Mouse (Mus musculus) intestine, embryonic 14.5 days (tissue): ENCODE data around the gene Itsn1. TPM values are rescaled to one million over a fixed set of nuclear protein-coding genes. Genes with fewer than 3 reads are reported as not detected.

Experiments used
- ATAC-seq: fragments of 200-750 bp; cut with Nextera tagmentation; replicated peaks from 2 replicates; pipeline ENCODE4 v1.8.0; 2017; ENCODE audit warnings: low read depth, moderate number of reproducible peaks, moderate TSS enrichment, moderate library complexity; ENCODE audit not compliant: low FRiP score, low TSS enrichment
- DNase-seq: peaks from one replicate; pipeline ENCODE4 v3.0.0-alpha.2; 2018; ENCODE audit warnings: low spot score
- H3K27ac ChIP-seq: fragments of 300-500 bp; sonication (generic); 2 replicates; pipeline ENCODE4 v1.5.1; 2014; ENCODE audit warnings: low read depth, mild to moderate bottlenecking, control low read depth
- H3K27me3 ChIP-seq: fragments of 300-500 bp; sonication (generic); replicated peaks from 2 replicates; pipeline ENCODE4 v1.6.1; 2014; ENCODE audit warnings: low read length, control low read depth; ENCODE audit not compliant: control insufficient read depth, insufficient read depth
- H3K36me3 ChIP-seq: fragments of 300-500 bp; sonication (generic); 2 replicates; pipeline ENCODE4 v1.6.1; 2014; ENCODE audit warnings: low read length, control low read depth; ENCODE audit not compliant: control insufficient read depth, insufficient read depth
- H3K4me1 ChIP-seq: fragments of 300-500 bp; sonication (generic); replicated peaks from 2 replicates; pipeline ENCODE4 v1.6.1; 2014; ENCODE audit warnings: low read length, control low read depth, mixed read lengths; ENCODE audit not compliant: control insufficient read depth, insufficient read depth
- H3K4me2 ChIP-seq: fragments of 300-500 bp; sonication (generic); 2 replicates; pipeline ENCODE4 v1.6.1; 2014; ENCODE audit warnings: low read length
- H3K4me3 ChIP-seq: fragments of 300-500 bp; sonication (generic); 2 replicates; pipeline ENCODE4 v1.5.1; 2014; ENCODE audit warnings: low read depth, low read length, control low read depth, mixed read lengths
- H3K9ac ChIP-seq: fragments of 300-500 bp; sonication (generic); 2 replicates; pipeline ENCODE4 v1.6.1; 2014; ENCODE audit warnings: mild to moderate bottlenecking, low read length
- H3K9me3 ChIP-seq: fragments of 300-500 bp; sonication (generic); 2 replicates; pipeline ENCODE4 v1.6.1; 2016; ENCODE audit warnings: low read length, control low read depth; ENCODE audit not compliant: control insufficient read depth
- WGBS: fragments of 180-500 bp; shearing (Covaris S2); extraction: QIAGEN DNeasy Blood & Tissue Kit; methylation state at CpG from one replicate; pipeline ENCODE4 v1.1.7; 2014; 5-methylcytosine and 5-hydroxymethylcytosine counted together
- polyA plus RNA-seq: library from polyadenylated mRNA; unstranded; fragments of >200 nt; fragmentation: Nextera tagmentation; extraction: Ambion mirVana; gene quantifications from 2 replicates; pipeline ENCODE4 v1.2.1, GENCODE M21; 2014

Itsn1 gene
- polyA plus RNA-seq, 1 experiment from 2014 or later: 22.7 TPM

- Histone ChIP-seq H3K4me3 (no peak overlapping the region), H3K4me1 (peaks cover 23% of the 10 kb centered on the region), H3K36me3 (no peaks in the 10 kb centered on the region), H3K4me2 (no peak overlapping the region), H3K9me3 (no peaks in the 10 kb centered on the region), H3K9ac (no peak overlapping the region), H3K27me3 (no peaks in the 10 kb centered on the region), H3K27ac (no peak overlapping the region)
- no peak for DNase-seq
- WGBS: 80% methylated on average over 6 of the region's 6 CpGs
- ATAC-seq: no peak
These were observed 39.5 kb downstream of the Itsn1 start for GRCm38 (mm10) chr16:91768586-91768985.

DNA sequence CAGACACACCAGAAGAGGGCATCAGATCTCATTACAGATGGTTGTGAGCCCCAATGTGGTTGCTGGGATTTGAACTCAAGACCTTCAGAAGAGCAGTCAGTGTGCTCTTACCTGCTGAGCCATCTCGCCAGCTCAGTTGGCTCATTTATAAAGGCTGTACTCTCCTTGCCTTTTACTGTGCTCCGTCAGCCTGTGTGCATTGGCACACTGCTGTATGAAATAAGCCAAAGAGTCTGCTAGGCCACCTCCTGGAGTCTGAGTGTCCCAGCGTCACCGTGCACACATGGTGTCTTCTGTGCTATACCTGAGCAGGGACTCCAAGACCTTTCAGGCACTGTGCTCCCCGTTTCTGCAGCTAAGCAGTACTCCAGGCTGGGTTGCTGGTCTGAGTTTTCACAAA, 40.8 kb downstream of the Itsn1 start:
- ATAC-seq: no peak
- 82% methylated on average over 5 of the region's 5 CpGs for WGBS

DNA sequence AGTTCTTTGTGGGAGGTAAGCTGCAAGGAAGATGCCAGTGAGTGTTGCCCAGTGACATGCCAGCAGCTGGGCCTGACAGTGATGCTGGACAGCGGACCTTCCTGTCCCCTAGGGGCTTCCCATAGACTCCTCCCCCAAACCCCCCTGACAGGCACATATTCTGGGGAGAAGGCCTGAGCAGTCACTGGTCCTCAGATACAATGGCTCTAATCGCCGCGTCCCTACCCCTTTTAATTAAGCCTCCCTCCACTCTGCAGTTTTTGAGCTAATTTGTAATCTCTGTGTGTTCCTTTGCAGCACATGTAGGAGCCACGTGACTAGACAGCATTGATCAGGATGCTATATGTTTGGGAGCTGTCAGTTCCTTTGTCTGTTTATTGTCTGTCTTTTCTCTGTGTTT, 41.6 kb downstream of the Itsn1 start:
- ATAC-seq: no peak

More for the DNA sequence above, 40.8 kb downstream of the Itsn1 start:
- no peak overlapping the region for H3K4me3 ChIP-seq
- H3K4me2 ChIP-seq: no peak overlapping the region
- no peak for DNase-seq
- H3K27ac ChIP-seq: no peak overlapping the region
- H3K9me3 ChIP-seq: no peaks in the 10 kb centered on the region
- H3K36me3 ChIP-seq: no peaks in the 10 kb centered on the region
- H3K27me3 ChIP-seq: no peaks in the 10 kb centered on the region
- peaks cover 23% of the 10 kb centered on the region for H3K4me1 ChIP-seq
- no peak overlapping the region for H3K9ac ChIP-seq

GRCm38 (mm10) chr16:91771334-91771733, 42.3 kb downstream of the Itsn1 start:
- no peak overlapping the region for H3K4me3 ChIP-seq
- H3K9ac ChIP-seq: no peak overlapping the region
- ATAC-seq: no peak
- no peak overlapping the region for H3K27ac ChIP-seq
- no peaks in the 10 kb centered on the region for H3K27me3 ChIP-seq
- H3K4me2 ChIP-seq: no peak overlapping the region
- H3K4me1 ChIP-seq: peaks cover 23% of the 10 kb centered on the region
- no peak for DNase-seq
- whole genome bisulfite sequencing: 67% methylated on average over 6 of the region's 6 CpGs
- no peaks in the 10 kb centered on the region for H3K9me3 ChIP-seq
- H3K36me3 ChIP-seq: no peaks in the 10 kb centered on the region

More for the DNA sequence above, 41.6 kb downstream of the Itsn1 start:
- Histone ChIP-seq H3K9ac (no peak overlapping the region), H3K27ac (no peak overlapping the region), H3K4me2 (no peak overlapping the region), H3K4me3 (no peak overlapping the region), H3K36me3 (no peaks in the 10 kb centered on the region), H3K27me3 (no peaks in the 10 kb centered on the region), H3K4me1 (peaks cover 23% of the 10 kb centered on the region), H3K9me3 (no peaks in the 10 kb centered on the region)
- 40% methylated on average over 5 of the region's 5 CpGs for WGBS
- DNase-seq: no peak

DNA sequence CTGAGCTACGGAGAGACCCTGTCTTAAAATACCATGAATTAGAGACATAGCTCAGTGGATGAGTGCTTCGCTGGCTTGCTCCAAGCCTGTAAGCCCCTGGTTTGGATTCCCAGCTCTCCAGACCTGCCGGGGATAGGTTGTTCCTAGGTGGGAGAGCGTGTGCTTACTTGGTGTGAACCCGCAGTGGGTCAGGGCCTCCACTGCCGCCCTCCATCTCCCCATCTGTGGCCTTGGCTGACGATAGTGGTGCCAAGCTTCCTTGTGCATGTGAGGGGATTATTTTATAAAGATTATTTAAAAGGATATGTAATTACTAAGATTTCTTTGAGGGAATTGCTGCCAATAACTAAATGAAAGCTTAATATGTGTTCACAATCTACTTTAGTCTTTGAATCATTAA, 43.5 kb downstream of the Itsn1 start:
- Histone ChIP-seq H3K36me3 (no peaks in the 10 kb centered on the region), H3K4me1 (peaks cover 13% of the 10 kb centered on the region), H3K27ac (no peak overlapping the region), H3K9me3 (no peaks in the 10 kb centered on the region), H3K4me2 (no peak overlapping the region), H3K27me3 (no peaks in the 10 kb centered on the region), H3K4me3 (no peak overlapping the region), H3K9ac (no peak overlapping the region)
- 80% methylated on average over 7 of the region's 7 CpGs for WGBS
- no peak for DNase-seq
- ATAC-seq: no peak

DNA sequence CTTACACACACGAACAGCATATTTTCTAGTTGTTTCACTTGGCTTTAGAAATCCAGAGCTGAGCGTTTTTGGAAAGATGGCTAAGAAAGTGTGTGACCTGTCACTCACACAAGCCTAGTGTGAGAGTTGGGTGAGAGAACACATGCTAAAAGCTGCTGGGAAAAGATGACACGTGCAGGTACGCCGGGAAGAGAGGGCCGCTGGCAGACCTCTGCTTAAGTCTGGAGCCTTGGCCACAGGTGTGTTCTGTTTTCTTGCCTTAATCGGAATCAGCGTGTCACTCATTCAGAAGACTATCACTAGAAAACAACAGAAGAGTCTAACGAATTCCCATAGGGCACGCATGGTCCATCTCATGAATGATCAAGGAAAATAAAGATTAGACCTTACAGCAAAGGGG, 50.5 kb downstream of the Itsn1 start:
- H3K36me3 ChIP-seq: peaks cover 12% of the 10 kb centered on the region; the same call in 1 of the 2 replicates
- DNase-seq (no peak), ATAC-seq (no peak)
- no peaks in the 10 kb centered on the region for H3K27me3 ChIP-seq
- H3K4me2 ChIP-seq: no peak overlapping the region
- no peak overlapping the region for H3K4me3 ChIP-seq
- H3K9me3 ChIP-seq: no peaks in the 10 kb centered on the region
- no peak overlapping the region for H3K27ac ChIP-seq
- 75% methylated on average over 10 of the region's 10 CpGs for WGBS
- no peaks in the 10 kb centered on the region for H3K4me1 ChIP-seq
- H3K9ac ChIP-seq: no peak overlapping the region

GRCm38 (mm10) chr16:91780151-91780550, 51.1 kb downstream of the Itsn1 start:
- Histone ChIP-seq H3K27me3 (no peaks in the 10 kb centered on the region), H3K27ac (no peak overlapping the region), H3K4me1 (no peaks in the 10 kb centered on the region), H3K4me2 (no peak overlapping the region), H3K36me3 (peaks cover 12% of the 10 kb centered on the region; the same call in 1 of the 2 replicates), H3K4me3 (no peak overlapping the region), H3K9me3 (no peaks in the 10 kb centered on the region), H3K9ac (no peak overlapping the region)
- ATAC-seq (no peak), DNase-seq (no peak)
- WGBS: 87% methylated on average over 7 of the region's 7 CpGs

- H3K9ac ChIP-seq: no peak overlapping the region
- no peaks in the 10 kb centered on the region for H3K9me3 ChIP-seq
- H3K36me3 ChIP-seq: peaks cover 12% of the 10 kb centered on the region; the same call in 1 of the 2 replicates
- H3K4me2 ChIP-seq: no peak overlapping the region
- no peak overlapping the region for H3K27ac ChIP-seq
- ATAC-seq (no peak), DNase-seq (no peak)
- H3K4me3 ChIP-seq: no peak overlapping the region
- no peaks in the 10 kb centered on the region for H3K27me3 ChIP-seq
- 80% methylated on average over 3 of the region's 3 CpGs for WGBS
- no peaks in the 10 kb centered on the region for H3K4me1 ChIP-seq
These were observed 51.7 kb downstream of the Itsn1 start for GRCm38 (mm10) chr16:91780826-91781225.

- no peak for ATAC-seq
- Histone ChIP-seq H3K27ac (no peak overlapping the region), H3K36me3 (peaks cover 19% of the 10 kb centered on the region), H3K4me3 (no peak overlapping the region), H3K4me2 (no peak overlapping the region), H3K9ac (no peak overlapping the region), H3K4me1 (no peaks in the 10 kb centered on the region), H3K27me3 (no peaks in the 10 kb centered on the region), H3K9me3 (no peaks in the 10 kb centered on the region)
- WGBS: 90% methylated on average over 7 of the region's 7 CpGs
- DNase-seq: no peak
These were observed 54.1 kb downstream of the Itsn1 start for GRCm38 (mm10) chr16:91783191-91783590.
